Mouse (Mus musculus): ENCODE results near the gene Aco1. TPM values are rescaled to one million over a fixed set of nuclear protein-coding genes. Genes with fewer than 3 reads are reported as not detected.
A peak's percentile ranks its signal among the peaks of the same experiment; 100 is the strongest.

Gene Aco1
- polyA plus RNA-seq, 1 experiment = 46.0 TPM

DNA sequence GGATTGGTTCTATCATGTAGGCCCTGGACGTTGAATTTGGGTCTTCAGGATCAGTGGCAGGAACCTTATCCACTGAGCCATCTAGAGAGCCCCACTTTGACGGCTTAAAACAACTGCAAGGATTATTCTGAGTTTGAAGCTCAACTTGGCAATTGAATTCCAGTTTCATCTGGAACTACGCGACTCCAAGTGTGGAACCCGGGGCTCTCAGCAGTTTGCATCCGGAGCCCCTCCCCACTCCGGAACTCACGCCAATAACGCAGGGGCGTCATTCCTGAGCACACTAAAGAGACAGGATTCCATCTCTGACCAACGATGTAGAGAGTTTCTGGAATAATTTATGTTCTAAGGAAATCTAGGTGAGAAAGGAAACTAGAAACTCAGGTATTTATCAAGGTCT is 84.2 kb downstream of the Aco1 start:
- TF ChIP-seq CTCF (IDR thresholded peaks at IDR 0.05; ENCODE audit: borderline replicate concordance, insufficient read depth, low read length) = no peak
- no peak for TF ChIP-seq POLR2A (IDR thresholded peaks at IDR 0.05; ENCODE audit: low read depth, low read length)
- Histone ChIP-seq H3K27ac (ENCODE audit: insufficient read depth, low read length) (no peak overlapping the region), H3K4me1 (ENCODE audit: control insufficient read depth, insufficient read depth, low read length) (no peaks in the 10 kb centered on the region), H3K4me3 (ENCODE audit: insufficient read depth, low read length) (no peak overlapping the region)

DNA sequence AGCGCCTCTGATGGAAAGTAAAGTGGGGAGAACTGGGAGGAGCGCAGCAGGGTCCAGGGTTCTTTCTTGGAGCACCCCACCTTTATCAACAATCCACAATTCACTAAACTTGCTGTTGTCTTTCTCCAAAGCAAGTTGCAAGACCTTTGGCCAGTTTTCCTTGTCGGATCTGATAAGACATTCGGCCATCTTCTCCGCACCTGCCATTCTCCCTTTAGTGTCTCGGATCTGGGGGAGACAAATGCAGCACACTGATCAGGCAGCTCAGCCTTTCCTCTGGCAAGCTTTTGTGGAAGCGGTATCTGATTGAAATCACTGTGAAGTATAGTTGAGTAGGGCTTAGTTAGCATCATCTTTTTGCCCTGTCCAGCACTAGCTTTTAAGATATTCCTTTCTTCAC is 85.0 kb downstream of the Aco1 start:
- no peak overlapping the region for H3K27ac ChIP-seq (ENCODE audit: insufficient read depth, low read length)
- TF ChIP-seq CTCF (IDR thresholded peaks at IDR 0.05; ENCODE audit: borderline replicate concordance, insufficient read depth, low read length) = no peak
- no peak for TF ChIP-seq POLR2A (IDR thresholded peaks at IDR 0.05; ENCODE audit: low read depth, low read length)
- H3K4me1 ChIP-seq (ENCODE audit: control insufficient read depth, insufficient read depth, low read length) = no peaks in the 10 kb centered on the region
- no peak overlapping the region for H3K4me3 ChIP-seq (ENCODE audit: insufficient read depth, low read length)

DNA sequence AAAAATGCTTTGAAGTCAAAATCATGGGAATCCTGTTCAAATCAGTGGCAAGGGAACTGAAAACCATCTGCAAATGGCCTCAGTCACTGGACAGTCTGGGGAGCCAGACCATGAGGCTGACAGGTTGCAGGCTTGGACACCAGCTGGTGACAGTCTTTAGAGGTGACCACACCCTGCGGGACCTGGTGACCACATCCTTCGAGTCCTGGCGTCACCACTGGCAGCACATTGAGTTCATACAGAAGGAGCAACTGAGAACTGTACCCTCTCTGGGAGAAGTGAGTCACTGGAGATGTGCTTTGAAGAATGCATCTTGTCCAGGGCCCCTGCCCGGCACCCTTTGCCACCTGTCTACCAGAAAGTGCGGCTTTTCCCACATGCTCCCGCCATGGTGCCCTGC is 86.8 kb downstream of the Aco1 start:
- Histone ChIP-seq H3K27ac (ENCODE audit: insufficient read depth, low read length) (no peak overlapping the region), H3K4me3 (ENCODE audit: insufficient read depth, low read length) (no peak overlapping the region), H3K4me1 (ENCODE audit: control insufficient read depth, insufficient read depth, low read length) (no peaks in the 10 kb centered on the region)
- TF ChIP-seq CTCF (IDR thresholded peaks at IDR 0.05; ENCODE audit: borderline replicate concordance, insufficient read depth, low read length) (no peak), POLR2A (IDR thresholded peaks at IDR 0.05; ENCODE audit: low read depth, low read length) (no peak)

DNA sequence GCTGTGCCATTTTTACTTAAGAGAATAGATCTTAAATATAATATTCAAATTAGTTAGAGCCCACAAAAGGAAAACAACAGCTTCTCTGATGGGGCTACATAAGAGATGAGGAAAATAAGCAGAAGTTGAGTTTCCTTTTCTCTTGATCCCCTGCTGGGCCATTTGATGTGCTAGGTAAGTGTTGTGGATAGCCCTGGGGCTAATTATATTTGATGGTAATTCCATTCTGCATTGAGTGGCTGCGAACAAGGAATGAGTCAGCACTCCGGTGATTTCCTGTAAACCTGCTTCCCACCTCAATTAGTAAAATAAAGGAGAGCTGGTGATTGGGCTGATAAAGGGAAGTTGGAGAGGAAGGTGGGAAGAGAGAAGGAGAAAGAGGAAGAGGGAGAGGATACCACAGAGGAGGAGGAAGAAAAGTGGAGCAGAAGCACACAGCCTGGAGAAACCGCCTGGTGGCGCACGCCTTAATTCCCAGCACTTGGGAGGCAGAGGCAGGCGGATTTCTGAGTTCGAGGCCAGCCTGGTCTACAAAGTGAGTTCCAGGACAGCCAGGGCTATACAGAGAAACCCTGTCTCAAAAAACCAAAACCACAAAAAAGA is 90.3 kb downstream of the Aco1 start:
- no peaks in the 10 kb centered on the region for H3K4me1 ChIP-seq (ENCODE audit: control insufficient read depth, insufficient read depth, low read length)
- no peak overlapping the region for H3K27ac ChIP-seq (ENCODE audit: insufficient read depth, low read length)
- H3K4me3 ChIP-seq (ENCODE audit: insufficient read depth, low read length) = no peak overlapping the region
- TF ChIP-seq POLR2A (IDR thresholded peaks at IDR 0.05; ENCODE audit: low read depth, low read length) = no peak

DNA sequence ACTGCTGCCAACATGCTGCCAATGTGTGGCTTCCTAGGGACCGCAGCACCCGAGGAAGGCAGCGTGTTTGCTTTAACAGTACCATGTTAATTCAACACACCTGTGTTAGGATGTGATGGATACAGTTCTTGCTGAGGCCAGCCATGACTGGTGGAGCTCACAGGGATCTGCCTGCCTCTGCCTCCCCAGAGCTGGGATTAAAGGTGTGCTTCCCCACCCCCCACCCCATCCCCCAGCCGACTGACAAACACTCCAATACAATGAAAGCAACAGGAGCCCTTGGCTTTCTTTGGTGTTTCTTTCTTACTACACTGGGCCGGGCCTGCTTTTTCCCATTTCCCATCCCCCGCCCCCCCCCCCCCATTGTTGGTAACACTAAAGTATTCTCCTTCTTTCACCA is 91.4 kb downstream of the Aco1 start:
- no peak for TF ChIP-seq CTCF (IDR thresholded peaks at IDR 0.05; ENCODE audit: borderline replicate concordance, insufficient read depth, low read length)
- TF ChIP-seq POLR2A (IDR thresholded peaks at IDR 0.05; ENCODE audit: low read depth, low read length) = no peak
- no peaks in the 10 kb centered on the region for H3K4me1 ChIP-seq (ENCODE audit: control insufficient read depth, insufficient read depth, low read length)
- H3K4me3 ChIP-seq (ENCODE audit: insufficient read depth, low read length) = no peak overlapping the region
- no peak overlapping the region for H3K27ac ChIP-seq (ENCODE audit: insufficient read depth, low read length)

DNA sequence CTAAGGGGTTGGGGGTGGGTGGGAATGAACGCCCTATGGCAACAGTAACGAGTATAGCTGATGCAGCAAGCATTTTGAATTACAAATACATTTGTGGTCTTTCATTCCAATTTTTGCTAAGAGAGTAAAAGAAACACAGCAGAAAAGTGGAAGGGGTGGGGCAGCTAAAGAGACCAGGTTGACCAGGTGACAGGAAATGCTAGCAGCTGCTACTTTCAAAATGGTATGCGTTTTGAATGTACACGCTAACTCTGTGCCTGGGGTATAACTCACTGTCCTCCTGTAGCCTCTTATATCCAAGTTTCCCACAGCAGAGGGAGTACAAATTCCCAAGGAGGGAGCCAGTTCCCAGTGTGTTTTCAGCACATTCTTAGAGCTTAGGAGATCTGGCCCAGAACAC is 93.9 kb downstream of the Aco1 start:
- TF ChIP-seq POLR2A (IDR thresholded peaks at IDR 0.05; ENCODE audit: low read depth, low read length) (no peak), CTCF (IDR thresholded peaks at IDR 0.05; ENCODE audit: borderline replicate concordance, insufficient read depth, low read length) (no peak)
- no peaks in the 10 kb centered on the region for H3K4me1 ChIP-seq (ENCODE audit: control insufficient read depth, insufficient read depth, low read length)
- no peak overlapping the region for H3K4me3 ChIP-seq (ENCODE audit: insufficient read depth, low read length)

DNA sequence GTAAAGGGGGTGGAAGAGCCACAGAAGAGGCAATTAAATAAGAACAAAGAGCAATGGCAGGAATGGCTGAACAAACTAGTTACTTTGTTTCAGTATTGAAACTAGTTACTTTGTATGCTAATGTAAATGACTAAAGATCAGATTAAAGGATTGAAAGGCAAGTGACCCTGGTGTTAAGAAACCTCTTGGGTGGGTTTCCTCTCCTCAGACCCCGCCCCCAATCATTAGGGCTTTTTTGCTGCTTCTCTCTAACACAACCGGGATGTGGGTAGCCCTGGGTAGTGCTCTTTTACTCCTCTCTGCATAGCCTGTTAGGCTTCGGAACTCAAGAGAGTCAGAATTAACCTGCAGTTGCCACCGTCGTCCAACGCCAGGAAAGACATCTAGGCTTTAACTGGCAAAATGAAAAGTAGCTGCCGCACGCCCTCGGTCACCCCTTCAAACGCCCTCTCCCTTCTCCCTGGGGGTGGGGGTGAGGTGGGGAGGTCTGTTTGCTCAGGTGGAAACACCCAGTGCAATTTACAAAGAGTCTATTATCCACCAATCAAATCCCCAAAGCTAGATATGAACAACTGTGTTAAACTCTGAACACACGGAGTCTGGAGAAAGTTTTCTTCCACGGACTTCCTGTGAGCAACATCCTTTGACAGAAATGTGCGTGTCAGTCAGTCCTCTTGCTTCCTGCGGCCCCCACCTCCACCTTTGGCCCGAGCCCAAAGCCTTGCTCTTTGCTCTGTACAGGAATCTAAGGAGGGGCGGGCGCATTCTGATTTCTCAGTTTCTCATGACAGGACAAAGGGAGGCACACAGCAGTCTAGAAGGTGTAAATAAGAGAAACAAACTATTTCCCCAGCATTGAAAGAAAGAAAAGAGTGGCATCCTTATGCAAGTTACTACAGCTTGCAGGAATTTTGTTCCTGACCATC is 95.9 kb downstream of the Aco1 start:
- Histone ChIP-seq H3K27ac (ENCODE audit: insufficient read depth, low read length) (peak overlapping the region; percentile 91), H3K4me1 (ENCODE audit: control insufficient read depth, insufficient read depth, low read length) (no peaks in the 10 kb centered on the region), H3K4me3 (ENCODE audit: insufficient read depth, low read length) (peak overlapping the region; percentile 82)
- peak; percentile 52; the same call in 1 of the 2 replicates for TF ChIP-seq POLR2A (IDR thresholded peaks at IDR 0.05; ENCODE audit: low read depth, low read length)
- no peak for TF ChIP-seq CTCF (IDR thresholded peaks at IDR 0.05; ENCODE audit: borderline replicate concordance, insufficient read depth, low read length)

More for the DNA sequence above, 93.9 kb downstream of the Aco1 start:
- H3K27ac ChIP-seq (ENCODE audit: insufficient read depth, low read length) = no peak overlapping the region

DNA sequence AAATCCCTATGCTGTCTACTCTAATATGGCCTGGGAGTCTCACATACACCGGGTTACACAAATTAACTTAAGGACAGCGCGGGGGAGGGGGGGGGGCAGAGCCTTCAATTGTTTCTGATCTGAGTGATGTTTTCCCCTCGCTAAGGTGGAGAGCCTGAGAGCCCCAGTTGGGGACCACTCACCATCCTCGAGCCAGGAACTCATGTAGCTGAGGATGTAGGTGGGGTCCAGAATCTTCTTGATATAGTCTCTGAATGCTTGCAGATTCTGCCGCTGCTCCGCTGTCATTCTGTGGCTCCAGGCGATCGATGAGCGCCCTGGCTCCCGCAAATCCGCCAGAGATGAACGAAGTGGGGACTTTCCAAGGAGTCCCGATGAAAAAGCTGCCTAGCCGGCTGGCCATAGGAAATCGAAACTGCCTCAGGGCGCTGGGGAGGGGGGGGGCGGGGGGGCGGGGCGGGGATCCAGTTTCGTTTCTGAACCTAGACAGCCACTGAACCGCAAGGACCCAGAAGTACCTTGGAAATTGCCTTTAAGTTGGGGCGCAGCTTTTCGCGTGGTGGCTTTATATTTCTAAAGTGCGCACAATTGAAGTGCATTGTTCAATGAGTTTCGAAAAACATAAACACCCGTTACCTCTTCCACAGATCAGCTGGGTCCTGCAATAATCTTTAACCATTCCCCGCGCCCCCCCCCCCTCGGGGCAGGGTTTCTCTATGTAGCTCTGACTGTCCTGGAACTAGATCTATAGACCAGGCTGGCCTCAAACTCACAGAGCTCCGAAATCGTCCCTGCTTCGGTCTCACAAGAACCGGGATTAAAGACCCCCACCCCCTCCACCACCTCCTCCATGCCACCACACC is 96.8 kb downstream of the Aco1 start, which contains the start of gene Ddx58:
Gene Ddx58 (minus strand): TSS at position 420 of the 863 bp plus-strand sequence.
- TF ChIP-seq CTCF (IDR thresholded peaks at IDR 0.05; ENCODE audit: borderline replicate concordance, insufficient read depth, low read length) (no peak), POLR2A (IDR thresholded peaks at IDR 0.05; ENCODE audit: low read depth, low read length) (peak; percentile 56)
- Histone ChIP-seq H3K4me3 (ENCODE audit: insufficient read depth, low read length) (peak within 1 kb of the TSS; percentile 82), H3K27ac (ENCODE audit: insufficient read depth, low read length) (peak within 1 kb of the TSS; percentile 91), H3K4me1 (ENCODE audit: control insufficient read depth, insufficient read depth, low read length) (no peaks in the 10 kb centered on the region)

DNA sequence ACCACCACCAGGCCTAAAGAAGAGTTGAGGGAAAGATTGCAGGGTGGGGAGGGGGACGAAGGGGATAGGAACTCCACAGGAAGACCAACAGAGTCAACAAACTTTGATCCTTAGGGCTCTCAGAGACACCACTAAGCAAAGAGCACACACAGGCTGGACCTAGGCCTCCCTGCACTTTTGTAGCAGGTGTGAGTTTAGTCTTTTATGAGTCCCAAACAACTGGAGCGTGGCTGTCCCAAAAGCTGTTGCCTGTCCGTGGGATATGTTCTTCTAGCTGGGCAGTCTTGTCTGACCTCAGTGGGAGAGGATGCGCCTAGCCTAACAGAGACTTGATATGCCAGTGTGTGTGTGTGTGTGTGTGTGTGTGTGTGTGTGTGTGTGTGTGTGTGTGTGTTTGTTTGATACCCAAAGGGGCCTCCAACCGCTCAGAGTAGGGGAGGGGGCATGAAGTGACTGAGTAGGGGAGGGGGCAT is 97.4 kb downstream of the Aco1 start:
- TF ChIP-seq CTCF (IDR thresholded peaks at IDR 0.05; ENCODE audit: borderline replicate concordance, insufficient read depth, low read length) (no peak), POLR2A (IDR thresholded peaks at IDR 0.05; ENCODE audit: low read depth, low read length) (no peak)
- 0 out of 2 replicates have a peak overlapping the region, but pooled peaks have one; percentile 91 for H3K27ac ChIP-seq (ENCODE audit: insufficient read depth, low read length)

More for the DNA sequence above, 97.4 kb downstream of the Aco1 start:
- Histone ChIP-seq H3K4me1 (ENCODE audit: control insufficient read depth, insufficient read depth, low read length) (no peaks in the 10 kb centered on the region), H3K4me3 (ENCODE audit: insufficient read depth, low read length) (peak overlapping the region; percentile 82)

Data from embryonic fibroblast, embryonic 13.5 days (primary cell).